Mouse (Mus musculus) midbrain, embryonic 11.5 days (tissue): ENCODE results near the gene Mchr1. TPM values are rescaled to one million over a fixed set of nuclear protein-coding genes. Genes with fewer than 3 reads are reported as not detected.

Source experiments
- ATAC-seq: fragments of 200-750 bp; cut with Nextera tagmentation; 2 replicates; pipeline ENCODE4 v1.8.0; 2017; ENCODE audit warnings: moderate TSS enrichment, moderate library complexity; ENCODE audit not compliant: low FRiP score
- DNase-seq: peaks from one replicate; pipeline ENCODE4 v3.0.0; 2015; ENCODE audit warnings: low spot score; ENCODE audit errors: missing footprints
- H3K27ac ChIP-seq: fragments of 300-500 bp; sonication (generic); 2 replicates; pipeline ENCODE4 v1.5.1; 2014; ENCODE audit warnings: low read depth, low read length
- H3K27me3 ChIP-seq: fragments of 300-500 bp; sonication (generic); 2 replicates; pipeline ENCODE4 v1.6.1; 2014; ENCODE audit warnings: mild to moderate bottlenecking, low read length, moderate library complexity, mixed read lengths; ENCODE audit not compliant: control insufficient read depth, insufficient read depth
- H3K36me3 ChIP-seq: fragments of 300-500 bp; sonication (generic); 2 replicates; pipeline ENCODE4 v1.6.1; 2014; ENCODE audit warnings: mild to moderate bottlenecking, low read length, moderate library complexity, mixed read lengths; ENCODE audit not compliant: control insufficient read depth, insufficient read depth
- H3K4me1 ChIP-seq: fragments of 300-500 bp; sonication (generic); 2 replicates; pipeline ENCODE4 v1.6.1; 2014; ENCODE audit warnings: low read length; ENCODE audit not compliant: control insufficient read depth, insufficient read depth
- H3K4me2 ChIP-seq: fragments of 300-500 bp; sonication (generic); 2 replicates; pipeline ENCODE4 v1.6.1; 2014; ENCODE audit warnings: mild to moderate bottlenecking, moderate library complexity
- H3K4me3 ChIP-seq: fragments of 300-500 bp; sonication (generic); 2 replicates; pipeline ENCODE4 v1.5.1; 2014; ENCODE audit warnings: low read depth, low read length
- H3K9ac ChIP-seq: fragments of 300-500 bp; sonication (generic); 2 replicates; pipeline ENCODE4 v1.6.1; 2014; ENCODE audit warnings: low read length
- H3K9me3 ChIP-seq: fragments of 300-500 bp; sonication (generic); 2 replicates; pipeline ENCODE4 v1.6.1; 2016; ENCODE audit warnings: low read length; ENCODE audit not compliant: control insufficient read depth
- WGBS: fragments of 180-500 bp; shearing (Covaris S2); extraction: QIAGEN DNeasy Blood & Tissue Kit; methylation state at CpG from one replicate; pipeline ENCODE4 v1.1.7; 2014; 5-methylcytosine and 5-hydroxymethylcytosine counted together
- polyA plus RNA-seq: library from polyadenylated mRNA; unstranded; fragments of >200 nt; fragmentation: Nextera tagmentation; extraction: Ambion mirVana; gene quantifications from 2 replicates; pipeline ENCODE4 v1.2.1, GENCODE M21; 2014

Gene Mchr1
- polyA plus RNA-seq, 1 experiment from 2014 or later, result 0.74 TPM

DNA sequence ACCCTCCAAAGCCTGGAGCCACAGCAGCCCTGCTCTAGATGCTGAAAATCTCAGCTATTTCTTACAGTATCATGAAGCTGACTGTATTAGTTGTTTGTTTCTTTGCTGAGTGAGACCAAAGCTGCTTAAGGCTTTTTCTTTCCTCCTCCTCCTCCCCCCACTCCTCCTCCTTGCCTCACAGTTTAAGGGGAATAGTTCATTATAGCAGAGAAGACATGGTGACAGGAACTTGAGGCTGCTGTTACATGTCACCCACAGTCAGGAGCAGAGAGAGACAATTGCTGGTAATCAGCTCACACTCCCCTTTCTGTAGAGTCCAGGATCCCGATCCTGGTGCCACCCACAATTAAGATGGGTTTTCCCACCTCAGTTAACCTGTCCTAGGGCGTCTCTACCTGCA lies 38.1 kb downstream of the Mchr1 start:
- no peak overlapping the region for H3K9ac ChIP-seq
- 67% methylated on average over 2 of the region's 2 CpGs for WGBS
- H3K36me3 ChIP-seq, result no peaks in the 10 kb centered on the region
- no peaks in the 10 kb centered on the region for H3K27me3 ChIP-seq
- no peak for DNase-seq
- peaks cover 16% of the 10 kb centered on the region for H3K4me1 ChIP-seq
- no peak for ATAC-seq
- no peak overlapping the region for H3K4me2 ChIP-seq
- H3K9me3 ChIP-seq, result no peaks in the 10 kb centered on the region
- no peak overlapping the region for H3K27ac ChIP-seq
- H3K4me3 ChIP-seq, result no peak overlapping the region

GRCm38 (mm10) chr15:81277928-81278327 lies 42.6 kb downstream of the Mchr1 start:
- ATAC-seq (peak; percentile 46; the same call in 1 of the 2 replicates), DNase-seq (peak; percentile 89)
- peaks cover 14% of the 10 kb centered on the region for H3K4me1 ChIP-seq
- H3K9ac ChIP-seq, result no peak overlapping the region
- WGBS, result 7% methylated on average over 11 of the region's 11 CpGs
- H3K4me2 ChIP-seq, result 0 out of 2 replicates have a peak overlapping the region, but pooled peaks have one; percentile 8
- no peak overlapping the region for H3K27ac ChIP-seq
- no peaks in the 10 kb centered on the region for H3K9me3 ChIP-seq
- H3K36me3 ChIP-seq, result no peaks in the 10 kb centered on the region
- H3K27me3 ChIP-seq, result no peaks in the 10 kb centered on the region
- H3K4me3 ChIP-seq, result no peak overlapping the region

- H3K4me1 ChIP-seq, result peaks cover 13% of the 10 kb centered on the region; the same call in 1 of the 2 replicates
- no peak overlapping the region for H3K4me3 ChIP-seq
- H3K4me2 ChIP-seq, result no peak overlapping the region
- H3K36me3 ChIP-seq, result no peaks in the 10 kb centered on the region
- DNase-seq (no peak), ATAC-seq (no peak)
- no peak overlapping the region for H3K9ac ChIP-seq
- WGBS, result 57% methylated on average over 6 of the region's 6 CpGs
- H3K9me3 ChIP-seq, result no peaks in the 10 kb centered on the region
- H3K27me3 ChIP-seq, result no peaks in the 10 kb centered on the region
- no peak overlapping the region for H3K27ac ChIP-seq
These were observed 43.4 kb downstream of the Mchr1 start for GRCm38 (mm10) chr15:81278699-81279098.

GRCm38 (mm10) chr15:81284121-81284734 lies 48.9 kb downstream of the Mchr1 start:
- DNase-seq (peak; percentile 73), ATAC-seq (no peak)
- Histone ChIP-seq H3K4me2 (no peak overlapping the region), H3K27ac (no peak overlapping the region), H3K27me3 (no peaks in the 10 kb centered on the region), H3K9me3 (no peaks in the 10 kb centered on the region), H3K36me3 (no peaks in the 10 kb centered on the region), H3K4me3 (no peak overlapping the region), H3K9ac (no peak overlapping the region), H3K4me1 (no peaks in the 10 kb centered on the region)
- 82% methylated on average over 9 of the region's 9 CpGs for WGBS

Other genes with a start within 250 kb of the Mchr1 start
- 20.7 and 21.8 TPM in 2 replicates for gene Mrtfa, start 44.7 kb upstream of the Mchr1 start, polyA plus RNA-seq
- gene Slc25a17, start 125.3 kb downstream of the Mchr1 start, polyA plus RNA-seq, result 110 and 118 TPM in 2 replicates
- gene St13, start 164.6 kb downstream of the Mchr1 start, polyA plus RNA-seq, result 196 and 205 TPM in 2 replicates
- 6.0 and 7.0 TPM in 2 replicates for gene Xpnpep3, start 164.6 kb downstream of the Mchr1 start, polyA plus RNA-seq
- gene Dnajb7, start 172.8 kb downstream of the Mchr1 start, polyA plus RNA-seq, result 0.74 and 1.0 TPM in 2 replicates
- 532 and 574 TPM in 2 replicates for gene Rbx1, start 230.8 kb downstream of the Mchr1 start, polyA plus RNA-seq